Mouse (Mus musculus): ENCODE results near the gene Col25a1. TPM values are rescaled to one million over a fixed set of nuclear protein-coding genes. Genes with fewer than 3 reads are reported as not detected.

The Col25a1 gene
- polyA plus RNA-seq, 1 experiment from 2014 or later = 3.9 TPM

DNA sequence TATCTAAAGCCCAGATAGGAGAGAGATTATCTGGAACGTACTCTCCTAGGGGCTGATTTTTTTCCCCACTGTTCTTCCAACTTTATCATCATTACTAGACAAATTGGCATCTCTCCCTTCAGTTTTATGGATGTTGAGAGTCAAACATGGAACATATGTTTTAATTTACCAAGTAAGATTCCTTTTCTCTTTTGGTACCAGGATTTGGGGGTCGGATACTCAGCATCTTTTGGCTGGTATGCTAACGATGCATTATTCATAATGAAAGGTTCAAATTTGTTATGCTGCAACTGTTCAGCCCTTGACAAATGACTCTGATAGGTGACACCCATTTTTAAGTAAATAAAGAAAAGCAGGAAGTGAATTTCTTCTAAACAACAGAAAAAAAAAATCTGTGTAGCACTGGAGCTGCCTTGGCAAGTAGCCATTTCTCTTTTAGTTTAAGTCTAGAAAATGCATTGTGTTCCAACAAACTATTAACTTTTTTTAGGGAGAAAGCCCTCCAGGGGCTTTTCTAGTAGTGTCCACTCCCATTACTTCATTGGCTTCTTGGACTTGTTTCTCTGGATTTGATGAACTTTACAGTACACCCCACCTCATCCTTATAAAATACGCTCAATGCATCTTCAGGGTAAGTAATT lies 223.2 kb downstream of the Col25a1 start:
- Histone ChIP-seq H3K27me3 (ENCODE audit: insufficient read depth, poor library complexity, severe bottlenecking) (no peaks in the 10 kb centered on the region), H3K4me3 (no peak overlapping the region), H3K9me3 (no peaks in the 10 kb centered on the region), H3K36me3 (no peaks in the 10 kb centered on the region), H3K27ac (no peak overlapping the region), H3K4me1 (no peaks in the 10 kb centered on the region)
- no peak for DNase-seq (ENCODE audit: low spot score)
- 82% methylated on average over 4 of the region's 4 CpGs for whole genome bisulfite sequencing

DNA sequence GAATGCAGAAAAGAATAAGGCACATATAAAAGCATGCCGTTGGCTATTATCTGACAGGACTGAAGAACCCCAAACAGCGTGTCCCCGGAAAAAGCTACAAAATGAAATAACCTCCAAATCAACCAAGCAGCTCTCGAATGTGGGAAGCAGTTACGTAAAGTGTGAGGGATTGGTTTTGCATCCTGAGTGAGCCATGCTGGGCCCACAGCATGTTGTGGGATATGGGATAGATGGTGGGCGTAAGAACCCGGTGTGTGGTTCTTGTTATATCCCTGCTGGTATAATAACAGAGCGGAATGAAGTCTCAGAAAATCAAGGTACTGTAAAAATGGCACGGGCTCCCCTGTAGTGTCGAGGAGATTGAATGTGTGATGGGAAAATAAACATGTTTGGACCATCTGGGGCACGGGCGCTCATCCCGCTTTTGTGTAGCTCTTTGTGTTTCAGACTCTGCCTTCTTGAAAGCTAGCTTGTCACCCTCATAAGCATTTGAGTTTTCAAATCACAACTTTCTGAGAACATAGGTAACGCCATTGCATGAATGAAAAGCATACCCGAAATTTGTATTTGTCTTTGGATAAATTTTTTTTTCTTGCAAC lies 225.4 kb downstream of the Col25a1 start:
- H3K27me3 ChIP-seq (ENCODE audit: insufficient read depth, poor library complexity, severe bottlenecking) = no peaks in the 10 kb centered on the region
- WGBS = 85% methylated on average over 15 of the region's 15 CpGs
- H3K36me3 ChIP-seq = no peaks in the 10 kb centered on the region
- DNase-seq (ENCODE audit: low spot score) = no peak
- no peaks in the 10 kb centered on the region for H3K4me1 ChIP-seq
- H3K27ac ChIP-seq = no peak overlapping the region
- H3K4me3 ChIP-seq = no peak overlapping the region
- H3K9me3 ChIP-seq = no peaks in the 10 kb centered on the region

DNA sequence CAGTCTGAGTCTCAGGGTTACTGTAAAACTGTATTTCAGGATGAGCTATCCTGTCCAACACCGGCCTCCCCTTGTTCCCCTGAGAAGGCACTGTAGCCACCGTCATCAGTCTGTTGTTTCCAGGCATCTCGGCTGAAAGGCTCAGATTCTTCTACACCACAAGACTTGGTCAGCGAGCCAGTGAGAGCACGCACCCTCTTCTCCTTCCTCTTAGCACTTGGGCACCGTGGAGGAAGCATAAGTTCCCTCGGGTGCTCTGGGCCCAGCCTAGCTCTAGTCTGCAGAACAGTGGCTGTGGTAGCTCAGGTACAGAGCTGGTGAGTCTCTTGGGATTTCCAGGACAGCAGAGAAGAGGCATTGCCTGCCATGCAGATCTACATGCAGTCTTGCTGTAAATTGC lies 229.5 kb downstream of the Col25a1 start:
- H3K4me1 ChIP-seq = no peaks in the 10 kb centered on the region
- no peaks in the 10 kb centered on the region for H3K27me3 ChIP-seq (ENCODE audit: insufficient read depth, poor library complexity, severe bottlenecking)
- H3K9me3 ChIP-seq = no peaks in the 10 kb centered on the region
- DNase-seq (ENCODE audit: low spot score) = no peak
- no peak overlapping the region for H3K27ac ChIP-seq
- 79% methylated on average over 7 of the region's 7 CpGs for WGBS
- H3K4me3 ChIP-seq = no peak overlapping the region
- no peaks in the 10 kb centered on the region for H3K36me3 ChIP-seq

DNA sequence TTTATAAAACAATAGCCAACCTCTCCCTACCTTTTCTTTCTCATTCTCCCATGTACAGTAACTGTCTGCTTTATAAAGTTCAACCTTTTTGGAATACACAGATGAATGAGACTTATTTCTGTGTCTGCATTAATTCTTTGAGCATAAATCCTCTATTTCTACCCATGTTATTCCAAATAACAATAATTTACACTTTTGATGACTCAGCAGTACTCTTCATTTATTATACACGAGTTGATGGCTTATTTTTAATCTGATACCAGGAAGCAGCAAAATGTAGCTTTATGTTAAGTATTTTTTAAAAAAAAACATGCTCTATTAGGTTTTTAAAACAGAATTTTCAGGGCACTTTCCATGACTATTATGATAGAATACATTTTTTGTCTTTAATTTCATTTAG lies 230.6 kb downstream of the Col25a1 start:
- no peaks in the 10 kb centered on the region for H3K36me3 ChIP-seq
- 68% methylated on average over 1 of the region's 1 CpGs for WGBS
- no peaks in the 10 kb centered on the region for H3K27me3 ChIP-seq (ENCODE audit: insufficient read depth, poor library complexity, severe bottlenecking)
- H3K9me3 ChIP-seq = no peaks in the 10 kb centered on the region
- no peak overlapping the region for H3K4me3 ChIP-seq
- DNase-seq (ENCODE audit: low spot score) = no peak
- H3K4me1 ChIP-seq = peaks cover under 1% of the 10 kb centered on the region
- no peak overlapping the region for H3K27ac ChIP-seq

DNA sequence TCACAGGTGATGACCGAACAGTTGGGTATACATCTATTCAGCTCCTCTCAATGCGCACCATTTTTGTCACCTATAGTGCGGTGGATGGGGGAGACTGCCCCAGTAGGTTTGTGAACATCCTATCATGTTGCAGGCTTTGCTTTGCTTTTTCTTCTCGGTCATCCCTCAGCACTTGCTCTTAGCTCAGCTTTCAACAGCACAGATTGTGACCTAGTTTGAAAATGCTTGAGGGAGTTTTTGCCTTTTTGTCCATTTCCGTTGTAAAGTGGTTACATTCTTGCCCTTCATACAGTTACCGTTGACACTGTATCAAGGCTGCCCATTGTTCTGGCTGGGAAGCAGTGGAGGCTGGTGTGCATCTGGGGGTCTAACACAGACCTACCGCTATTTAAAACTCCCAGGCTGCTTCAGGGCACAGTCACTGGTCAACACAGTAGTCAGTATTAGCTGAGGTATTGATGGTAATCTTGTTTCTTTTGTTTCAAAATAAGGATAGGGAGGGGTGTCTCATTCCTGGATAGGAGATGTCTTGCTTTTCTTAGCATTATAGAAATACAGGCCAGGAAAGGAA lies 231.6 kb downstream of the Col25a1 start:
- no peaks in the 10 kb centered on the region for H3K27me3 ChIP-seq (ENCODE audit: insufficient read depth, poor library complexity, severe bottlenecking)
- no peak overlapping the region for H3K27ac ChIP-seq
- no peaks in the 10 kb centered on the region for H3K36me3 ChIP-seq
- peaks cover 8% of the 10 kb centered on the region for H3K4me1 ChIP-seq
- no peak overlapping the region for H3K4me3 ChIP-seq
- H3K9me3 ChIP-seq = no peaks in the 10 kb centered on the region
- no peak for DNase-seq (ENCODE audit: low spot score)
- WGBS = 72% methylated on average over 7 of the region's 7 CpGs

DNA sequence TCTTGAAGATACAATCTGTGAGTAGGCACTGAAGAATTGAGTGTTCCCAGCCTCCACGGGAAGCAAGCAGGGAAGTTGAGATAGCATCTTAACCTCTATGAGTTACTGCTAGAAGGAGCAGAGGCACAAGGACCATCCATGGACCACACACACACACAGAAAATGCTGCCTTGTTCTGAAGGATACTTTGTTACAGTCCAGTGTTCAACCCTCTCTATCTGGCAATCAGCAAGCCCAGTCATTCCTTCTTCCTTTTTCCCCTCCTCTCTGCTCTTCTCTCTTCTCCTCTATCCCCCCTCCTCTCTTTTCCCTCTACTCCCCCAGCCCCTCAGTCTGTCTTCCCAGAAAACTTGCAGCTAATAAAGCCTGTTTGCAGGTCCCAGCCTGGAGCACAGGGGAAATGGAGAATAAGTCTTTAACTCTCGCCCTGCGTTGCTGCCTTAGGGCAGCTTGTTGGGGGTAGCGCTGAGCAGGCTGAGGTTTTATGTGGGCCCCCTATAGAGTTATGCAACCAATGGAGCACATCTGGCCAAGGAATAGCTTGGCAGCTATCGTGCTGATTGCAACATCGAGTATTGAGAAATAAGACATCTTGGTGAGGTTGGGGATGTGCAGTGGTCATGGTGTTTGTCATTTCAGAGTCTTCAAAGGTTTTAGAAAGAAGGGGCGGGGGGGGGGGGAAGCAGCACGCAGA lies 235.8 kb downstream of the Col25a1 start:
- DNase-seq (ENCODE audit: low spot score) = no peak
- Histone ChIP-seq H3K27me3 (ENCODE audit: insufficient read depth, poor library complexity, severe bottlenecking) (no peaks in the 10 kb centered on the region), H3K9me3 (no peaks in the 10 kb centered on the region), H3K4me3 (no peak overlapping the region), H3K27ac (0 out of 2 replicates have a peak overlapping the region, but pooled peaks have one; percentile 11), H3K4me1 (peaks cover 8% of the 10 kb centered on the region), H3K36me3 (no peaks in the 10 kb centered on the region)
- 62% methylated on average over 8 of the region's 8 CpGs for WGBS

DNA sequence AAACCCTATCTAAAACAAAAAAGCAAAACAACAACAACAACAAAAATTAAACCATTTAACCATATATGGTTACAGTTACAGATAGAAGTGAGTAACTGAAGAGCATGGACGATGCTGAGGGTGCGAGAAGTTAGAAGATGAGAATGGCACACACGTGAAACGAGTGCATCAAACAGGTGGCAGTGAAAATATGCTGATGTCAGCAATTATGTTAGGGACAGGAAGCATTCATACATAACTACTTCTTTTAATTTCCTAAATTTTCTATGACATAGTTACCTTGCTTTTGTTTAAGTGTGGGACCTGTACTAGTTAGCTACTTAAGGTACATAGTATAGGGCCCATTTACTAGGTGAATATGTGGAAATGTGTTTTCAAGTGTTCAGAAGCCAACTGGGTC lies 237.1 kb downstream of the Col25a1 start:
- Histone ChIP-seq H3K27ac (no peak overlapping the region), H3K4me1 (peaks cover 17% of the 10 kb centered on the region), H3K36me3 (no peaks in the 10 kb centered on the region), H3K4me3 (no peak overlapping the region), H3K27me3 (ENCODE audit: insufficient read depth, poor library complexity, severe bottlenecking) (no peaks in the 10 kb centered on the region), H3K9me3 (no peaks in the 10 kb centered on the region)
- WGBS = 88% methylated on average over 4 of the region's 4 CpGs
- no peak for DNase-seq (ENCODE audit: low spot score)

DNA sequence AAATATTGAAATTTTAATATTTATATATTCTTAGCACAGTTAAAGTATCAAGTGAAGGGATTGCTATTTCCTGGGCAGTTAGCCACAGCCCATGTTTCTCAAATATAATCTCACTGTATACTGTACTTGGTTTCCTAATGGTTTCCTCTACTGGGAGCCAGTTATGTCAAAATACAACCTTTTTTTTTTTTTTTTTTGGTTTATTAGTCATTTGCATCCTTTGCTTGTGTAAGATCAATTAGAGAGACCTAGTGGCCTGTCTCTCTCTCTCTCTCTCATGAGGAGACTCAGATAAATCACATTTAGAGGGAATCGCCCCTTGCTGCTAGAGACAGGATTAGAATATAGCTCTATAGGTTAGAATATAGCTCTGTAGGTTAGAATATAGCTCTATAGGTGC lies 237.8 kb downstream of the Col25a1 start:
- Histone ChIP-seq H3K4me3 (no peak overlapping the region), H3K27me3 (ENCODE audit: insufficient read depth, poor library complexity, severe bottlenecking) (no peaks in the 10 kb centered on the region), H3K9me3 (no peaks in the 10 kb centered on the region), H3K27ac (no peak overlapping the region), H3K4me1 (peaks cover 17% of the 10 kb centered on the region), H3K36me3 (no peaks in the 10 kb centered on the region)
- DNase-seq (ENCODE audit: low spot score) = no peak
- 90% methylated on average over 1 of the region's 1 CpGs for WGBS

DNA sequence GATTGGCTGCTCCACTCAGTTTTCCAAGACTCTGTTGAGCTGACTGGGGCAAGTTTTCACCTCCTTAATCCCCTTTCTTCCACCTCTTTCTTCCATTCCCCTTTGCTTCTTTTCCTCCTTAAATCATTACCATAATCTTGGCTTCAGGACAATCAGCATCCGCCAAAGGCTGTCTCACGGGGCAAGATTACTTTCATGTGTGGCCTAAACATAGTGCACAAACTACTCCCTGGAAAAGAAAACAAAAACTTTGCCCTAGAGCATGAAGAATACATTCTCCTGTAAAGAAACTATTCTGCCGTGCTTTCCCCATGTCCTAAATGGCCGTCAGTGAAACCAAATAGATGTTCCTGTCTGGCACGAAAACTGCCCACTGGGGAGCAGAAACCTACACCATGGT lies 238.9 kb downstream of the Col25a1 start:
- H3K27me3 ChIP-seq (ENCODE audit: insufficient read depth, poor library complexity, severe bottlenecking) = no peaks in the 10 kb centered on the region
- no peak overlapping the region for H3K27ac ChIP-seq
- 79% methylated on average over 5 of the region's 5 CpGs for WGBS

DNA sequence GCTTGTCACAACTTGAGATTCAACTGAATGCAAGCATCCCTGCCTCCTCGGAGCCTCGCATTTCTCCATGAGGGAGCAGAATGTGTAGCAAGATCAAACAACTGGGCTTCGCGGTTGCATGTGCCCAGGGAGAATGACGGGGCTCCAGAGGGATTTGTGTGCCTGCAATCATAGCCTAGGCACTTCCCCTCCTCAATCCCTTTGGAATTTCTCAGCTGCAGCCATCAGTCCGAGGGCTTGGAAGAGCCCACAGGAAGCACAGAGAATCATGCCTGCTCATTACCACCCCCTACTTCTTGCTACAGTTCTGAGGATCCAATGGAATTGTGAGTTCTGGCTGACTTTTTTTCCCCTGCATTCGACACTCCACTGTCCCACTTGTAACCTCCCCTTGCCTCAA lies 241.8 kb downstream of the Col25a1 start:
- 56% methylated on average over 7 of the region's 7 CpGs for WGBS
- Histone ChIP-seq H3K27me3 (ENCODE audit: insufficient read depth, poor library complexity, severe bottlenecking) (no peaks in the 10 kb centered on the region), H3K9me3 (no peaks in the 10 kb centered on the region), H3K36me3 (no peaks in the 10 kb centered on the region), H3K27ac (no peak overlapping the region), H3K4me3 (no peak overlapping the region), H3K4me1 (peaks cover 9% of the 10 kb centered on the region; the same call in 1 of the 2 replicates)
- DNase-seq (ENCODE audit: low spot score) = no peak

More for the DNA sequence above, 238.9 kb downstream of the Col25a1 start:
- no peaks in the 10 kb centered on the region for H3K9me3 ChIP-seq
- no peak for DNase-seq (ENCODE audit: low spot score)
- no peak overlapping the region for H3K4me3 ChIP-seq
- peaks cover 17% of the 10 kb centered on the region for H3K4me1 ChIP-seq
- H3K36me3 ChIP-seq = no peaks in the 10 kb centered on the region

DNA sequence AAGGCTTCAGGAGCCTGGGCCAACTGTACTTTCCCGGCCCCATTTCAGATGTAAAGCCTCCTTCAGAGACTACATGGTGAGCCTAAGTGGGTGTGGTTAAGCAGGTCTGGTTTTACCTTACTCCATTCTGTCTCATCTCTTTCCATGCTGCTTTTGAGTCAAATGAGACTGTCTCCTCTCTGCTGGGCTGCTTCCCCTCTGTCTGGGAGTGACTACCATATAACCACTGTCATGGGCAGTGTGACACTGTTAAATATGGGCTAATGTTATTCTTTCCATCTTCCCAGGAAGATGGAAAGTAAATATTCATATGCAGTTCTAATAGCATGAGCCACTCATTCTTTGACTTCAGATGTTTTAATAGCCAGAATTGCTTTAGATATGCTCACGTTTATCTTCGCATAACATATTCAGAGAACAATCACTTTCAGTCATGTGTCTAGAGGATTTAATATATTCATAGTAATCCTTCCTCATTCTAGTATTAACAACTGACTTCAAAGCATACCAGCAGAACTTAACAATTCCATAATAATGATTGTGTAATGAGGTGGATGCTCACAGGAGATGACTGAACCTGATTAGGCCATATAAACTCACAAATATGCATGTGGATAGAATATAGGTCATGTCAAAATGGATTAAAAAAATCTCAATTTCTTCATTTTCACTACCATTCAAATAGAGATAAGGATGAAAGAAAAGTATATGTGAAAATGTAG lies 243.5 kb downstream of the Col25a1 start:
- Histone ChIP-seq H3K9me3 (no peaks in the 10 kb centered on the region), H3K4me1 (peaks cover 9% of the 10 kb centered on the region; the same call in 1 of the 2 replicates), H3K36me3 (no peaks in the 10 kb centered on the region), H3K4me3 (no peak overlapping the region), H3K27me3 (ENCODE audit: insufficient read depth, poor library complexity, severe bottlenecking) (no peaks in the 10 kb centered on the region), H3K27ac (no peak overlapping the region)
- no peak for DNase-seq (ENCODE audit: low spot score)
- 86% methylated on average over 3 of the region's 3 CpGs for WGBS

DNA sequence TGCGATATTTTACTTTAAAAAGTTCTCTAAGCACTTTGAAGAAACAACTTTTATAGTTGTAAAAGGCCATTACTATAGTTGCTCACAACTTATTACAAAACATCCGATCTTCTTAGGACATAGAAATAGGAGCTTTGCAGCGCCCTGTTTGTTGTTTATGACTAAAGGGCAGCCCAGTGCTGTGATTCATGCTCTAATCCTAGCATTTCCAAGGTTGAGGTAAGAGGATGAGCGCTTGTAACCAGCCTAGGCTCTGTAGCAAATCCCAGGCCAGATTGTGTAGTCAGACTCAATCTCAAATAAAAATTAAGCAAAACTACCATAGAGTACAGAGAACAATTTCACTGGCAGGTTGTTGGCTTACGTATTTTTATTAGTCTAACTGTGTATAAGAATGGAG lies 246.5 kb downstream of the Col25a1 start:
- Histone ChIP-seq H3K4me3 (no peak overlapping the region), H3K36me3 (no peaks in the 10 kb centered on the region), H3K27me3 (ENCODE audit: insufficient read depth, poor library complexity, severe bottlenecking) (no peaks in the 10 kb centered on the region), H3K4me1 (peaks cover 5% of the 10 kb centered on the region; the same call in 1 of the 2 replicates), H3K9me3 (no peaks in the 10 kb centered on the region), H3K27ac (no peak overlapping the region)
- 91% methylated on average over 5 of the region's 5 CpGs for WGBS
- DNase-seq (ENCODE audit: low spot score) = no peak

DNA sequence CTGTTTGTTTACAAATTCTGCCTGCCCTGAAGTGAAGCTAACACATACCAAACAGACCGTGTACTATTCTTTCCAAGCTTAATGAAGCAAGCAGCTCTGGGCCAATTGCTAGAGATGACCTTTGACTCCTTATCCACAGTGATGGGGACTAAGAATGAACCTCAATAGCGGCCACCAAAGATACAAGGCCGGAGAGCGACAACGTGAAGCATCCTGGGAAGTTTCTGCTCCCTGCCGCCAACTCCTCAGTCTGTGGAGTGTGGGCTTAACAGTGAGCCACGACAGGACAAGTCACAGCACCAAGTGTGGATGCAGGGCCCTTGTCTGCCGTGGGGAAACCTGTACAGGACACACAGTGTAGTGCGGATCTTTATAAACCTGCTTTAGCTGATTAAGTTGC lies 247.3 kb downstream of the Col25a1 start:
- 79% methylated on average over 9 of the region's 9 CpGs for WGBS
- Histone ChIP-seq H3K27ac (no peak overlapping the region), H3K4me1 (no peaks in the 10 kb centered on the region), H3K9me3 (no peaks in the 10 kb centered on the region), H3K4me3 (no peak overlapping the region), H3K36me3 (no peaks in the 10 kb centered on the region), H3K27me3 (ENCODE audit: insufficient read depth, poor library complexity, severe bottlenecking) (no peaks in the 10 kb centered on the region)
- no peak for DNase-seq (ENCODE audit: low spot score)
